Mouse (Mus musculus) limb, embryonic 11.5 days (tissue): Measurements from ENCODE around the gene Lmna. TPM values are rescaled to one million over a fixed set of nuclear protein-coding genes. Genes with fewer than 3 reads are reported as not detected.

ENCODE experiments used
- ATAC-seq: fragments of 200-750 bp; cut with Nextera tagmentation; 2 replicates; pipeline ENCODE4 v1.8.0; 2017; ENCODE audit warnings: low read depth; ENCODE audit not compliant: insufficient number of reproducible peaks, low FRiP score, low TSS enrichment
- DNase-seq: peaks from one replicate; pipeline ENCODE4 v3.0.0-alpha.2; 2015; ENCODE audit warnings: low spot score
- H3K27ac ChIP-seq: fragments of 300-500 bp; sonication (generic); replicated peaks from 2 replicates; pipeline ENCODE4 v1.5.1; 2014; ENCODE audit warnings: low read depth, mild to moderate bottlenecking, low read length
- H3K27me3 ChIP-seq: fragments of 300-500 bp; sonication (generic); 2 replicates; pipeline ENCODE4 v1.6.1; 2014; ENCODE audit warnings: mild to moderate bottlenecking, low read length, mixed read lengths; ENCODE audit not compliant: control insufficient read depth, insufficient read depth
- H3K36me3 ChIP-seq: fragments of 300-500 bp; sonication (generic); 2 replicates; pipeline ENCODE4 v1.6.1; 2014; ENCODE audit warnings: mild to moderate bottlenecking, low read length, moderate library complexity, mixed read lengths; ENCODE audit not compliant: control insufficient read depth, insufficient read depth
- H3K4me1 ChIP-seq: fragments of 300-500 bp; sonication (generic); 2 replicates; pipeline ENCODE4 v1.6.1; 2014; ENCODE audit warnings: low read length, mixed read lengths; ENCODE audit not compliant: control insufficient read depth, insufficient read depth
- H3K4me2 ChIP-seq: fragments of 300-500 bp; sonication (generic); 2 replicates; pipeline ENCODE4 v1.6.1; 2014; ENCODE audit warnings: low read depth, mild to moderate bottlenecking, moderate library complexity; ENCODE audit not compliant: severe bottlenecking
- H3K4me3 ChIP-seq: fragments of 300-500 bp; sonication (generic); 2 replicates; pipeline ENCODE4 v1.5.1; 2014; ENCODE audit warnings: low read depth, low read length
- H3K9ac ChIP-seq: fragments of 300-500 bp; sonication (generic); 2 replicates; pipeline ENCODE4 v1.6.1; 2014; ENCODE audit warnings: mild to moderate bottlenecking, low read length
- H3K9me3 ChIP-seq: fragments of 300-500 bp; sonication (generic); 2 replicates; pipeline ENCODE4 v1.6.1; 2016; ENCODE audit warnings: low read length; ENCODE audit not compliant: control insufficient read depth
- WGBS: fragments of 180-500 bp; shearing (Covaris S2); extraction: QIAGEN DNeasy Blood & Tissue Kit; methylation state at CpG from one replicate; pipeline ENCODE4 v1.1.7; 2014; 5-methylcytosine and 5-hydroxymethylcytosine counted together
- polyA plus RNA-seq: library from polyadenylated mRNA; unstranded; fragments of >200 nt; fragmentation: Nextera tagmentation; extraction: Ambion mirVana; gene quantifications from 2 replicates; pipeline ENCODE4 v1.2.1, GENCODE M21; 2014

The Lmna gene
- polyA plus RNA-seq, 1 experiment from 2014 or later: 20.4 TPM

GRCm38 (mm10) chr3:88464425-88464824 lies 45.3 kb downstream of the Lmna start:
- H3K9me3 ChIP-seq: no peaks in the 10 kb centered on the region
- H3K36me3 ChIP-seq: no peaks in the 10 kb centered on the region
- H3K4me3 ChIP-seq: no peak overlapping the region
- H3K9ac ChIP-seq: no peak overlapping the region
- DNase-seq (no peak), ATAC-seq (no peak)
- no peak overlapping the region for H3K27ac ChIP-seq
- 0 out of 2 replicates have a peak, but pooled peaks cover 2% of the 10 kb centered on the region for H3K4me1 ChIP-seq
- 56% methylated on average over 3 of the region's 3 CpGs for WGBS
- H3K27me3 ChIP-seq: peaks cover 2% of the 10 kb centered on the region; the same call in 1 of the 2 replicates
- no peak overlapping the region for H3K4me2 ChIP-seq

- Histone ChIP-seq H3K27me3 (peaks cover 4% of the 10 kb centered on the region; the same call in 1 of the 2 replicates), H3K27ac (no peak within 1 kb of the TSS), H3K9me3 (no peaks in the 10 kb centered on the region), H3K4me1 (peaks cover 9% of the 10 kb centered on the region), H3K36me3 (no peaks in the 10 kb centered on the region), H3K4me3 (no peak within 1 kb of the TSS), H3K9ac (no peak within 1 kb of the TSS; the same call in 1 of the 2 replicates), H3K4me2 (no peak within 1 kb of the TSS)
- ATAC-seq (no peak), DNase-seq (no peak)
- WGBS: 45% methylated on average over 12 of the region's 12 CpGs
Measured at GRCm38 (mm10) chr3:88460983-88461696, 48.6 kb downstream of the Lmna start, which contains the start of gene Sema4a. Gene Sema4a, minus strand, starts transcription at chr3:88461182.

- 79% methylated on average over 5 of the region's 5 CpGs for WGBS
- Histone ChIP-seq H3K4me3 (no peak overlapping the region), H3K27me3 (peaks cover 4% of the 10 kb centered on the region; the same call in 1 of the 2 replicates), H3K4me2 (no peak overlapping the region), H3K36me3 (no peaks in the 10 kb centered on the region), H3K9me3 (no peaks in the 10 kb centered on the region), H3K4me1 (peaks cover 12% of the 10 kb centered on the region), H3K27ac (no peak overlapping the region), H3K9ac (no peak overlapping the region)
- DNase-seq: no peak
- ATAC-seq: no peak
Measured at GRCm38 (mm10) chr3:88460029-88460428, 49.7 kb downstream of the Lmna start.

GRCm38 (mm10) chr3:88458778-88459219 lies 51.0 kb downstream of the Lmna start:
- DNase-seq: peak; percentile 37
- peak overlapping the region; percentile 47; the same call in 1 of the 2 replicates for H3K9ac ChIP-seq
- peaks cover 12% of the 10 kb centered on the region for H3K4me1 ChIP-seq
- H3K27me3 ChIP-seq: peaks cover 4% of the 10 kb centered on the region; the same call in 1 of the 2 replicates
- no peaks in the 10 kb centered on the region for H3K9me3 ChIP-seq
- H3K27ac ChIP-seq: no peak overlapping the region
- 4% methylated on average over 14 of the region's 14 CpGs for WGBS
- peak overlapping the region; percentile 19; the same call in 1 of the 2 replicates for H3K4me3 ChIP-seq
- H3K36me3 ChIP-seq: no peaks in the 10 kb centered on the region
- peak overlapping the region; percentile 38 for H3K4me2 ChIP-seq
- 0 out of 2 replicates have a peak, but pooled peaks have one; percentile 46 for ATAC-seq

- DNase-seq (no peak), ATAC-seq (no peak)
- Histone ChIP-seq H3K4me2 (no peak overlapping the region), H3K4me1 (peaks cover 12% of the 10 kb centered on the region), H3K4me3 (no peak overlapping the region), H3K27me3 (peaks cover 4% of the 10 kb centered on the region; the same call in 1 of the 2 replicates), H3K27ac (no peak overlapping the region), H3K9me3 (no peaks in the 10 kb centered on the region), H3K9ac (no peak overlapping the region), H3K36me3 (no peaks in the 10 kb centered on the region)
- WGBS: 60% methylated on average over 7 of the region's 7 CpGs
Measured at GRCm38 (mm10) chr3:88456746-88457532, 52.8 kb downstream of the Lmna start.

DNA sequence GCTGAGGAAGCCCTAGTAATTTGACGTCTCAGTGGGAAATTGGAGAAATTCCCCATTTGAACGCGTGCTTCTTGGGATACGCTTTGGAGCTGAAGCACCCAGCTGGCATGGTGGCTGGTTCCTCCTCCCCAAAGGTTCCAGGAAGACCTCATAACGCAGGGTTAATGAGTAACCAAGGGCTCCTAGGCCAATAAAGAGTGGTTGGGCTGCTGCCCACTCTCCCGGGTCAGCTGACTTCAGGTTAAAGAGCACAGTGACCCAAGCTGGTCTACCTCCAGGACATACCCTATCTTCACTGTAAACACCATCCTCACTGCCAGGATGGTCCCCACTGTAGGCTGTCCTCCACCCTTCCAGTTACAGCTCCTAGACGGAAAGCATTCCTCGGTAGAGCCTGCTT lies 53.4 kb downstream of the Lmna start:
- H3K4me3 ChIP-seq: no peak overlapping the region
- no peak overlapping the region for H3K27ac ChIP-seq
- H3K4me1 ChIP-seq: peaks cover 12% of the 10 kb centered on the region
- WGBS: 86% methylated on average over 8 of the region's 8 CpGs
- no peaks in the 10 kb centered on the region for H3K9me3 ChIP-seq
- H3K4me2 ChIP-seq: no peak overlapping the region
- 0 out of 2 replicates have a peak, but pooled peaks cover 4% of the 10 kb centered on the region for H3K27me3 ChIP-seq
- no peak overlapping the region for H3K9ac ChIP-seq
- no peaks in the 10 kb centered on the region for H3K36me3 ChIP-seq
- ATAC-seq (no peak), DNase-seq (no peak)

GRCm38 (mm10) chr3:88455588-88456264 lies 54.0 kb downstream of the Lmna start:
- WGBS: 74% methylated on average over 18 of the region's 18 CpGs
- H3K9me3 ChIP-seq: no peaks in the 10 kb centered on the region
- peaks cover 12% of the 10 kb centered on the region for H3K4me1 ChIP-seq
- H3K4me3 ChIP-seq: no peak overlapping the region
- DNase-seq: no peak
- H3K27me3 ChIP-seq: 0 out of 2 replicates have a peak, but pooled peaks cover 4% of the 10 kb centered on the region
- ATAC-seq: no peak
- H3K9ac ChIP-seq: no peak overlapping the region
- no peak overlapping the region for H3K4me2 ChIP-seq
- no peaks in the 10 kb centered on the region for H3K36me3 ChIP-seq
- H3K27ac ChIP-seq: no peak overlapping the region
